Mouse (Mus musculus): Measurements from ENCODE around the gene Dlg2. TPM values are rescaled to one million over a fixed set of nuclear protein-coding genes. Genes with fewer than 3 reads are reported as not detected.

The Dlg2 gene
- polyA plus RNA-seq, 1 experiment: 4.1 TPM

- no peak overlapping the region for H3K4me3 ChIP-seq (replicated peaks)
- no peaks in the 10 kb centered on the region for H3K9me3 ChIP-seq
- no peak for TF ChIP-seq FLI1 (IDR thresholded peaks at IDR 0.05; ENCODE audit: low read length)
- TF ChIP-seq GATA1 (IDR thresholded peaks at IDR 0.05; ENCODE audit: borderline replicate concordance, low read length): no peak
- no peaks in the 10 kb centered on the region for H3K36me3 ChIP-seq (replicated peaks; ENCODE audit: low read length)
- no peaks in the 10 kb centered on the region for H3K27me3 ChIP-seq (replicated peaks)
- peaks cover 22% of the 10 kb centered on the region for H3K4me1 ChIP-seq
Observed at GRCm38 (mm10) chr7:91790949-91791564, 1314.6 kb downstream of the Dlg2 start.

GRCm38 (mm10) chr7:91806632-91807031 lies 1330.2 kb downstream of the Dlg2 start:
- H3K9me3 ChIP-seq: no peaks in the 10 kb centered on the region
- no peaks in the 10 kb centered on the region for H3K36me3 ChIP-seq (replicated peaks; ENCODE audit: low read length)
- no peaks in the 10 kb centered on the region for H3K4me1 ChIP-seq
- no peak overlapping the region for H3K4me3 ChIP-seq (replicated peaks)
- TF ChIP-seq FLI1 (IDR thresholded peaks at IDR 0.05; ENCODE audit: low read length) (no peak), GATA1 (IDR thresholded peaks at IDR 0.05; ENCODE audit: borderline replicate concordance, low read length) (no peak)
- no peaks in the 10 kb centered on the region for H3K27me3 ChIP-seq (replicated peaks)

- Histone ChIP-seq H3K36me3 (replicated peaks; ENCODE audit: low read length) (no peaks in the 10 kb centered on the region), H3K27me3 (replicated peaks) (no peaks in the 10 kb centered on the region), H3K9me3 (no peaks in the 10 kb centered on the region), H3K4me1 (no peaks in the 10 kb centered on the region), H3K4me3 (replicated peaks) (no peak overlapping the region)
- no peak for TF ChIP-seq GATA1 (IDR thresholded peaks at IDR 0.05; ENCODE audit: borderline replicate concordance, low read length)
- no peak for TF ChIP-seq FLI1 (IDR thresholded peaks at IDR 0.05; ENCODE audit: low read length)
Observed at GRCm38 (mm10) chr7:91810774-91811173, 1334.3 kb downstream of the Dlg2 start.

DNA sequence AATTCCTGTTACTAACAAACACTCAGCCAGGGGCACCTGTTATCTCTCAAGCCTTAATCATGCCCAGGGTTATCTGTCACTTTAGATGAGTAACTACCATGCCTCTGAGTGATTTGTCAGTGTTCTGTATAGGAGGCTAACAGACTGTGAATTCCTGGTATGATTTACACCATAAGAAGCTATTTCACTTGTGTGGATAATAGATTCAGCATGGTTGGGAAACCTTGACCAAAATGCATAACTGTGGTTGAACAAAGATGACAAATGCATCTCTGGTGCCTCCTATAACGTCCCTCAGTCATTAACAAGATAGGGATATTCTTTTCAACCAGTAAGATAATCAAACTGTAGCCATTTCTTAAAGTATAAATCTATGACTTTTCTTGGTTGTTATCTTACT lies 1341.5 kb downstream of the Dlg2 start:
- no peak for TF ChIP-seq FLI1 (IDR thresholded peaks at IDR 0.05; ENCODE audit: low read length)
- TF ChIP-seq GATA1 (IDR thresholded peaks at IDR 0.05; ENCODE audit: borderline replicate concordance, low read length): no peak
- no peaks in the 10 kb centered on the region for H3K36me3 ChIP-seq (replicated peaks; ENCODE audit: low read length)

GRCm38 (mm10) chr7:91832207-91832606 lies 1355.7 kb downstream of the Dlg2 start:
- Histone ChIP-seq H3K27me3 (replicated peaks) (no peaks in the 10 kb centered on the region), H3K9me3 (no peaks in the 10 kb centered on the region), H3K4me3 (replicated peaks) (no peak overlapping the region), H3K36me3 (replicated peaks; ENCODE audit: low read length) (no peaks in the 10 kb centered on the region), H3K4me1 (peaks cover 11% of the 10 kb centered on the region)
- TF ChIP-seq GATA1 (IDR thresholded peaks at IDR 0.05; ENCODE audit: borderline replicate concordance, low read length) (no peak), FLI1 (IDR thresholded peaks at IDR 0.05; ENCODE audit: low read length) (no peak)

More for the DNA sequence above, 1341.5 kb downstream of the Dlg2 start:
- no peaks in the 10 kb centered on the region for H3K27me3 ChIP-seq (replicated peaks)
- H3K9me3 ChIP-seq: no peaks in the 10 kb centered on the region
- H3K4me1 ChIP-seq: no peaks in the 10 kb centered on the region
- H3K4me3 ChIP-seq (replicated peaks): no peak overlapping the region

DNA sequence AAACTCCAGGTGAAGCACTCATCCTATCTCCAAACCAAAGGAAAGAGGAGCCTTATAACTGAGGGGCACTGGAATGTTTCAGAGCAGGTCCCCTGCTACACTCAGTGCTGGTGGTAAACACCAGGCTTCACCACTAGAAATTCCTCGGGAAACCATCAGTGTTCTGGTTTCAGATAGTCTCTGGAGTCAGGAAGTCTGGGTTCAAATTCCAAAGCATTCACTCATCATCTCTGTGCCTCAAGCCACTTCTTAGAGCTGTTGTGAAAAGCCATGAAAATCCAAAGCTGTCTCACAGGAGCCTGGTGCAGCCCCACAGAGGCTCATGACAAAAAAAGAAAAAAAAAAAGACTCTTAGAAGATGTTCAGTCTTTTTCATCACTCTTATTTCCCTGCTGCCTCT lies 1369.3 kb downstream of the Dlg2 start:
- Histone ChIP-seq H3K27me3 (replicated peaks) (no peaks in the 10 kb centered on the region), H3K9me3 (no peaks in the 10 kb centered on the region), H3K4me3 (replicated peaks) (no peak overlapping the region), H3K36me3 (replicated peaks; ENCODE audit: low read length) (no peaks in the 10 kb centered on the region), H3K4me1 (no peaks in the 10 kb centered on the region)
- no peak for TF ChIP-seq GATA1 (IDR thresholded peaks at IDR 0.05; ENCODE audit: borderline replicate concordance, low read length)
- no peak for TF ChIP-seq FLI1 (IDR thresholded peaks at IDR 0.05; ENCODE audit: low read length)

GRCm38 (mm10) chr7:91849364-91849763 lies 1372.9 kb downstream of the Dlg2 start:
- H3K27me3 ChIP-seq (replicated peaks): no peaks in the 10 kb centered on the region
- no peak for TF ChIP-seq FLI1 (IDR thresholded peaks at IDR 0.05; ENCODE audit: low read length)
- no peak for TF ChIP-seq GATA1 (IDR thresholded peaks at IDR 0.05; ENCODE audit: borderline replicate concordance, low read length)
- H3K4me1 ChIP-seq: no peaks in the 10 kb centered on the region
- H3K9me3 ChIP-seq: no peaks in the 10 kb centered on the region
- no peaks in the 10 kb centered on the region for H3K36me3 ChIP-seq (replicated peaks; ENCODE audit: low read length)
- no peak overlapping the region for H3K4me3 ChIP-seq (replicated peaks)

- Histone ChIP-seq H3K36me3 (replicated peaks; ENCODE audit: low read length) (no peaks in the 10 kb centered on the region), H3K9me3 (peaks cover 7% of the 10 kb centered on the region), H3K27me3 (replicated peaks) (no peaks in the 10 kb centered on the region), H3K4me1 (no peaks in the 10 kb centered on the region), H3K4me3 (replicated peaks) (no peak overlapping the region)
- TF ChIP-seq GATA1 (IDR thresholded peaks at IDR 0.05; ENCODE audit: borderline replicate concordance, low read length): no peak
- TF ChIP-seq FLI1 (IDR thresholded peaks at IDR 0.05; ENCODE audit: low read length): no peak
Observed at GRCm38 (mm10) chr7:91853653-91854052, 1377.2 kb downstream of the Dlg2 start.

DNA sequence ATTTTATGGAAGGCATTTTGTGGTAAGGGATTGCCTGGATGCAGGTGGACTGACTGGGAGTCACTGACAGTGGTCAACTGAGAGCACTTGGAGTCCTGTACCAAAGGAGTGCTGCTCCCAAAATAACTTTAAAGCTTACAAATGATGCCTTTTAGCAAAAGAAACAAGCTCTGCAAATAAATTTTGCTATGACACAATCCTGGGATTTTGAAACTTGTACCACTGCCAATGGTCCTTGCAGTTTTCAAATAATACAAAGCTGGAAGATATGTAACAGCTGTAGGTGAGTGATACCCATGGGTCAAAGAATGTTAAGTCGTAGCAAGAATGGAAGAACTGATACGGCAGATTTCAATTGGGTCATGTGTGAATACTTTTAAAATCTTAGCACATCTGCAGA lies 1380.5 kb downstream of the Dlg2 start:
- Histone ChIP-seq H3K9me3 (peaks cover 7% of the 10 kb centered on the region), H3K4me1 (no peaks in the 10 kb centered on the region), H3K36me3 (replicated peaks; ENCODE audit: low read length) (no peaks in the 10 kb centered on the region), H3K27me3 (replicated peaks) (no peaks in the 10 kb centered on the region), H3K4me3 (replicated peaks) (no peak overlapping the region)
- TF ChIP-seq GATA1 (IDR thresholded peaks at IDR 0.05; ENCODE audit: borderline replicate concordance, low read length) (no peak), FLI1 (IDR thresholded peaks at IDR 0.05; ENCODE audit: low read length) (no peak)

- Histone ChIP-seq H3K27me3 (replicated peaks) (no peaks in the 10 kb centered on the region), H3K9me3 (peaks cover 3% of the 10 kb centered on the region), H3K36me3 (replicated peaks; ENCODE audit: low read length) (no peaks in the 10 kb centered on the region), H3K4me3 (replicated peaks) (no peak overlapping the region), H3K4me1 (no peaks in the 10 kb centered on the region; the same call in 1 of the 2 replicates)
- TF ChIP-seq FLI1 (IDR thresholded peaks at IDR 0.05; ENCODE audit: low read length) (no peak), GATA1 (IDR thresholded peaks at IDR 0.05; ENCODE audit: borderline replicate concordance, low read length) (no peak)
Observed at GRCm38 (mm10) chr7:91862806-91863531, 1386.5 kb downstream of the Dlg2 start.
